12 mouse cellular contexts compared by ENCODE assay signal in genomic region chr1:168395523-168396159, GRCm38 (mm10).
"Had no signal": no experiment of that assay in that cellular context is flagged by ENCODE, and none has a peak within 500 bp of the region (broad histone marks: within the 10 kb centered on the region; RNA-seq: fewer than 3 reads in every experiment).

No protein-coding gene starts in this region.

- ATAC-seq: liver, embryonic 12.5 days; midbrain, embryonic 16.5 days had no signal

- H3K4me3 ChIP-seq: limb, embryonic 15.5 days; liver, embryonic 12.5 days; neural tube, embryonic 13.5 days had no signal

- DNase-seq: kidney, adult 8-10 months; kidney, postnatal 36 days; lung, embryonic 14.5 days; lung, postnatal 10 days; lung, postnatal 4 days; right cerebral cortex, postnatal 14 days; thymus, postnatal 4 days had no signal

- H3K9me3 ChIP-seq: limb, embryonic 15.5 days; liver, embryonic 12.5 days; neural tube, embryonic 13.5 days had no signal

- H3K27ac ChIP-seq: limb, embryonic 15.5 days; liver, embryonic 12.5 days; neural tube, embryonic 13.5 days had no signal

- H3K4me2 ChIP-seq: limb, embryonic 15.5 days; liver, embryonic 12.5 days; lung, embryonic 14.5 days; midbrain, embryonic 11.5 days; neural tube, embryonic 13.5 days had no signal

- H3K9ac ChIP-seq: limb, embryonic 15.5 days; liver, embryonic 12.5 days; lung, embryonic 14.5 days; neural tube, embryonic 13.5 days had no signal

- H3K27me3 ChIP-seq: limb, embryonic 15.5 days; liver, embryonic 12.5 days; neural tube, embryonic 13.5 days had no signal

- H3K36me3 ChIP-seq: liver, embryonic 12.5 days; neural tube, embryonic 13.5 days had no signal
